Mouse (Mus musculus): Measurements from ENCODE around the gene Reg3d. TPM values are rescaled to one million over a fixed set of nuclear protein-coding genes. Genes with fewer than 3 reads are reported as not detected.

The Reg3d gene
- total and polyA plus RNA-seq, 2 experiments from 2014 or later: not detected

DNA sequence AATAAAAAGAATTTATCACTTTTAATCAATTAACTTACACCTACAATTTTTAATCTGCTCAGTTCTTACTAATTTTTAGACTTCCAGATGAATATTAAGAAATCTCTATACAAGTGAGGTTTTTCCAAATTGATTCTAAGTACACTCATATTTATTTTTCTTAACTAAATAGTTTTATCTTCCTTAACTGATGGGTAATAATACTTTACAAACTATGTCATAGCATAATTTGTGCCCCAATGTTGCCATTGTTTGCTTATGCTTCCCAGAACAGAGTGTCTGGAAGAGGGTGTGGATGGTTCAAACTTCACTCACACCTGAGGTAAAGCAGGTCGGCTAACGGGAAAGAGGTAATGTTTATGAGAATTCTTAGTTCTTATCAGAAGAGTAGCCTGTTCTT is 8.3 kb downstream of the Reg3d start, which contains the start of gene Reg3b:
Reg3b (plus strand) TSS at position 301 of the 400 bp plus-strand sequence.
- no peak within 1 kb of the TSS for H3K9ac ChIP-seq (replicated peaks; ENCODE audit: low read depth, low read length)
- no peak within 1 kb of the TSS for H3K27ac ChIP-seq (ENCODE audit: low read depth)
- TF ChIP-seq CTCF (IDR thresholded peaks at IDR 0.05; ENCODE audit: low read depth) (no peak), EP300 (IDR thresholded peaks at IDR 0.05; ENCODE audit: low read depth) (no peak)
- no peak within 1 kb of the TSS for H3K4me3 ChIP-seq (ENCODE audit: low read depth, low read length)
- no peak for ATAC-seq (ENCODE audit: insufficient read depth, low read depth)
- WGBS: 70% methylated on average over 2 of the region's 2 CpGs
- H3K36me3 ChIP-seq (replicated peaks; ENCODE audit: control insufficient read depth, insufficient read depth, low read length): no peaks in the 10 kb centered on the region
- DNase-seq (ENCODE audit: low spot score): no peak
- no peak within 1 kb of the TSS for H3K4me2 ChIP-seq (ENCODE audit: low read depth, low read length)
- H3K9me3 ChIP-seq (replicated peaks; ENCODE audit: control insufficient read depth, low read length): no peaks in the 10 kb centered on the region
- H3K4me1 ChIP-seq (ENCODE audit: control insufficient read depth, insufficient read depth): no peaks in the 10 kb centered on the region
- no peaks in the 10 kb centered on the region for H3K27me3 ChIP-seq (ENCODE audit: control insufficient read depth, insufficient read depth, low read length)

GRCm38 (mm10) chr6:78361971-78362563 is 16.6 kb downstream of the Reg3d start:
- Histone ChIP-seq H3K27ac (ENCODE audit: low read depth) (no peak overlapping the region), H3K4me3 (ENCODE audit: low read depth, low read length) (no peak overlapping the region), H3K4me2 (ENCODE audit: low read depth, low read length) (no peak overlapping the region), H3K9ac (replicated peaks; ENCODE audit: low read depth, low read length) (no peak overlapping the region), H3K4me1 (ENCODE audit: control insufficient read depth, insufficient read depth) (no peaks in the 10 kb centered on the region), H3K36me3 (replicated peaks; ENCODE audit: control insufficient read depth, insufficient read depth, low read length) (no peaks in the 10 kb centered on the region), H3K27me3 (ENCODE audit: control insufficient read depth, insufficient read depth, low read length) (no peaks in the 10 kb centered on the region), H3K9me3 (replicated peaks; ENCODE audit: control insufficient read depth, low read length) (no peaks in the 10 kb centered on the region)
- WGBS: 36% methylated on average over 2 of the region's 2 CpGs
- no peak for ATAC-seq (ENCODE audit: insufficient read depth, low read depth)
- TF ChIP-seq EP300 (IDR thresholded peaks at IDR 0.05; ENCODE audit: low read depth) (no peak), CTCF (IDR thresholded peaks at IDR 0.05; ENCODE audit: low read depth) (no peak)
- no peak for DNase-seq (ENCODE audit: low spot score)

- H3K4me2 ChIP-seq (ENCODE audit: low read depth, low read length): no peak overlapping the region
- H3K4me3 ChIP-seq (ENCODE audit: low read depth, low read length): no peak overlapping the region
- no peaks in the 10 kb centered on the region for H3K4me1 ChIP-seq (ENCODE audit: control insufficient read depth, insufficient read depth)
- no peaks in the 10 kb centered on the region for H3K9me3 ChIP-seq (replicated peaks; ENCODE audit: control insufficient read depth, low read length)
- H3K27me3 ChIP-seq (ENCODE audit: control insufficient read depth, insufficient read depth, low read length): no peaks in the 10 kb centered on the region
- ATAC-seq (ENCODE audit: insufficient read depth, low read depth): no peak
- TF ChIP-seq EP300 (IDR thresholded peaks at IDR 0.05; ENCODE audit: low read depth): no peak
- no peak for TF ChIP-seq CTCF (IDR thresholded peaks at IDR 0.05; ENCODE audit: low read depth)
- H3K9ac ChIP-seq (replicated peaks; ENCODE audit: low read depth, low read length): no peak overlapping the region
- H3K27ac ChIP-seq (ENCODE audit: low read depth): no peak overlapping the region
- WGBS: 66% methylated on average over 2 of the region's 2 CpGs
- H3K36me3 ChIP-seq (replicated peaks; ENCODE audit: control insufficient read depth, insufficient read depth, low read length): no peaks in the 10 kb centered on the region
- no peak for DNase-seq (ENCODE audit: low spot score)
Observed at GRCm38 (mm10) chr6:78341689-78342088, 37.0 kb downstream of the Reg3d start.

GRCm38 (mm10) chr6:78340296-78340695 is 38.4 kb downstream of the Reg3d start:
- no peak overlapping the region for H3K4me3 ChIP-seq (ENCODE audit: low read depth, low read length)
- H3K36me3 ChIP-seq (replicated peaks; ENCODE audit: control insufficient read depth, insufficient read depth, low read length): no peaks in the 10 kb centered on the region
- H3K9ac ChIP-seq (replicated peaks; ENCODE audit: low read depth, low read length): no peak overlapping the region
- ATAC-seq (ENCODE audit: insufficient read depth, low read depth) (no peak), DNase-seq (ENCODE audit: low spot score) (no peak)
- H3K4me1 ChIP-seq (ENCODE audit: control insufficient read depth, insufficient read depth): no peaks in the 10 kb centered on the region
- H3K27ac ChIP-seq (ENCODE audit: low read depth): no peak overlapping the region
- no peaks in the 10 kb centered on the region for H3K27me3 ChIP-seq (ENCODE audit: control insufficient read depth, insufficient read depth, low read length)
- no peaks in the 10 kb centered on the region for H3K9me3 ChIP-seq (replicated peaks; ENCODE audit: control insufficient read depth, low read length)
- H3K4me2 ChIP-seq (ENCODE audit: low read depth, low read length): no peak overlapping the region
- TF ChIP-seq EP300 (IDR thresholded peaks at IDR 0.05; ENCODE audit: low read depth) (no peak), CTCF (IDR thresholded peaks at IDR 0.05; ENCODE audit: low read depth) (no peak)

DNA sequence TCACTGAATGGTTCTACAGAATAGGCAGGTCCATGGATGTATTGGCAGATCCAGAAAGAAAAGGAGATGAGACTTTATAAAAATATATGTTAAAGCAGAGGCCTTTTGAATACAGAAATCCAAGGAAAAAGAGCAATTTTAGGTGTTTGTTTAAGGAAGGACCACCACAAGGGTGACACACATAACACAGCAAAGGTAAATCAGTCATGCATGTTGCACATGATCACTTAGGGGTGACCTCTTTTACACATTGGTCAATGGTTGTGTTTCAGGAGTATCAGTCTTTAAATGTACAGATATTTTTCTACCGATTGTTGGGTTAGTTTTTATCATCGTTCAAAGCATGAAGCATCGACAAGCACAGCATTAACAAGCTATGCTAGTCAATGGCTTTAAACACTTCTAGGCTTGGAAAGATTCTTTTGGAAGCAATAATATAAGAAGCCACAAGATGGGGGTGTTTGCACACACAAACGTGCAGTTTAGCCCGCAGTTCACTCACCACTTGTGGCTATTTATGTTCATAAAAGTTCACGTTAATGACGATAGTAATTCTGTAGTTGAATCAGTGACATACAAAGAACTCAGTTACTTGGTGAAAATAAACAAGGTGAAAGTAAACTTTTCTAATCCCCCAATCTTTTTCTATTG is 46.6 kb downstream of the Reg3d start:
- no peak overlapping the region for H3K4me3 ChIP-seq (ENCODE audit: low read depth, low read length)
- 20% methylated on average over 7 of the region's 7 CpGs for WGBS
- no peak overlapping the region for H3K9ac ChIP-seq (replicated peaks; ENCODE audit: low read depth, low read length)
- no peaks in the 10 kb centered on the region for H3K27me3 ChIP-seq (ENCODE audit: control insufficient read depth, insufficient read depth, low read length)
- TF ChIP-seq CTCF (IDR thresholded peaks at IDR 0.05; ENCODE audit: low read depth): peak; percentile 54
- TF ChIP-seq EP300 (IDR thresholded peaks at IDR 0.05; ENCODE audit: low read depth): no peak
- no peak overlapping the region for H3K27ac ChIP-seq (ENCODE audit: low read depth)
- H3K4me1 ChIP-seq (ENCODE audit: control insufficient read depth, insufficient read depth): no peaks in the 10 kb centered on the region
- no peaks in the 10 kb centered on the region for H3K9me3 ChIP-seq (replicated peaks; ENCODE audit: control insufficient read depth, low read length)
- ATAC-seq (ENCODE audit: insufficient read depth, low read depth) (no peak), DNase-seq (ENCODE audit: low spot score) (no peak)
- H3K36me3 ChIP-seq (replicated peaks; ENCODE audit: control insufficient read depth, insufficient read depth, low read length): no peaks in the 10 kb centered on the region
- no peak overlapping the region for H3K4me2 ChIP-seq (ENCODE audit: low read depth, low read length)

- TF ChIP-seq EP300 (IDR thresholded peaks at IDR 0.05; ENCODE audit: low read depth) (no peak), CTCF (IDR thresholded peaks at IDR 0.05; ENCODE audit: low read depth) (no peak)
- no peak overlapping the region for H3K27ac ChIP-seq (ENCODE audit: low read depth)
- no peak overlapping the region for H3K9ac ChIP-seq (replicated peaks; ENCODE audit: low read depth, low read length)
- ATAC-seq (ENCODE audit: insufficient read depth, low read depth) (no peak), DNase-seq (ENCODE audit: low spot score) (no peak)
- H3K4me1 ChIP-seq (ENCODE audit: control insufficient read depth, insufficient read depth): no peaks in the 10 kb centered on the region
- no peak overlapping the region for H3K4me3 ChIP-seq (ENCODE audit: low read depth, low read length)
- 77% methylated on average over 2 of the region's 2 CpGs for WGBS
- no peaks in the 10 kb centered on the region for H3K9me3 ChIP-seq (replicated peaks; ENCODE audit: control insufficient read depth, low read length)
- H3K36me3 ChIP-seq (replicated peaks; ENCODE audit: control insufficient read depth, insufficient read depth, low read length): no peaks in the 10 kb centered on the region
- H3K4me2 ChIP-seq (ENCODE audit: low read depth, low read length): no peak overlapping the region
- H3K27me3 ChIP-seq (ENCODE audit: control insufficient read depth, insufficient read depth, low read length): no peaks in the 10 kb centered on the region
Observed at GRCm38 (mm10) chr6:78329166-78329565, 49.5 kb downstream of the Reg3d start.
